16 mouse cellular contexts compared by ENCODE assay signal in genomic region chr1:37738895-37739294, GRCm38 (mm10). TPM values are rescaled to one million over a fixed set of nuclear protein-coding genes. Genes with fewer than 3 reads are reported as not detected.
"Had no signal": no experiment of that assay in that cellular context is flagged by ENCODE, and none has a peak within 500 bp of the region (broad histone marks: within the 10 kb centered on the region; RNA-seq: fewer than 3 reads in every experiment).

No protein-coding gene starts in this region.

- H3K4me2 ChIP-seq: lung, embryonic 14.5 days; midbrain, embryonic 12.5 days; midbrain, embryonic 15.5 days; neural tube, embryonic 12.5 days; stomach, embryonic 15.5 days had no signal

- H3K4me3 ChIP-seq: midbrain, embryonic 10.5 days; midbrain, embryonic 12.5 days; midbrain, embryonic 15.5 days; neural tube, embryonic 12.5 days; stomach, embryonic 15.5 days had no signal

- ATAC-seq: midbrain, embryonic 15.5 days had no signal

- H3K27ac ChIP-seq: macrophage; midbrain, embryonic 10.5 days; midbrain, embryonic 12.5 days; midbrain, embryonic 15.5 days; neural tube, embryonic 12.5 days; stomach, embryonic 15.5 days; stomach, postnatal 0 days had no signal

- H3K9me3 ChIP-seq: midbrain, embryonic 10.5 days; midbrain, embryonic 12.5 days; midbrain, embryonic 15.5 days; neural tube, embryonic 12.5 days; stomach, embryonic 15.5 days had no signal

- DNase-seq: lung, adult 18-20 months; lung, embryonic 14.5 days; lung, postnatal 10 days; right cerebral cortex, postnatal 14 days; spleen, adult 18-20 months; thymus, adult 2 months; thymus, postnatal 25 days; thymus, postnatal 4 days had no signal

- H3K36me3 ChIP-seq: midbrain, embryonic 10.5 days; midbrain, embryonic 12.5 days; midbrain, embryonic 15.5 days; neural tube, embryonic 12.5 days; stomach, embryonic 15.5 days had no signal

- H3K4me1 ChIP-seq: neural tube, embryonic 12.5 days; stomach, embryonic 15.5 days had no signal

- H3K27me3 ChIP-seq: midbrain, embryonic 12.5 days; midbrain, embryonic 15.5 days; neural tube, embryonic 12.5 days; stomach, embryonic 15.5 days had no signal

- H3K9ac ChIP-seq: lung, embryonic 14.5 days; midbrain, embryonic 12.5 days; midbrain, embryonic 15.5 days; neural tube, embryonic 12.5 days; stomach, embryonic 15.5 days had no signal

RNA-seq across cellular contexts. Expression of gene 2010300C02Rik, which starts 19.0 kb away (rescaled TPM):
- total RNA-seq: monocyte, adult 5-6 weeks had no signal
- polyA plus RNA-seq: macrophage had no signal
